Mouse (Mus musculus): Measurements from ENCODE around the gene Spag9. TPM values are rescaled to one million over a fixed set of nuclear protein-coding genes. Genes with fewer than 3 reads are reported as not detected.

The Spag9 gene
- polyA plus RNA-seq, 1 experiment from 2014 or later, result 119 TPM

DNA sequence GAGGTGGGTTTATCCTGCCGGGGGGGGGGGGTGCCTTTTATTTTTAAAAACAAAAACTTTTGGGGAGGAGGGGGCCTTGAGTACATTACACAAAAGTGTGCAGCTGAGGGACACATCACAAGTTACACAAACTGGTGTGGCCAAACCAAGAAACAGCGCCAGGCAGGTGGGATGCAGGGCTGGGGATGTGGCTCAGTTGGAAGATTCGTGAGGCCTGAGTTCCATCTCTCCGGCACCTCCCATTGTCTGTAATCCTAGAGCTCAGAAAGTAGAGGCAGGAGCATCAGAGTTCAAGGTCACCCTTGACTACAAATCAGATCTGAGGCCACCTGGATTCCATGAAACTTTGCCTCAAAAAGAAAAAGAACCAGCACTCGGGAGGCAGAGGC, 143.3 kb downstream of the Spag9 start:
- no peak for ATAC-seq (ENCODE audit: low FRiP score)

DNA sequence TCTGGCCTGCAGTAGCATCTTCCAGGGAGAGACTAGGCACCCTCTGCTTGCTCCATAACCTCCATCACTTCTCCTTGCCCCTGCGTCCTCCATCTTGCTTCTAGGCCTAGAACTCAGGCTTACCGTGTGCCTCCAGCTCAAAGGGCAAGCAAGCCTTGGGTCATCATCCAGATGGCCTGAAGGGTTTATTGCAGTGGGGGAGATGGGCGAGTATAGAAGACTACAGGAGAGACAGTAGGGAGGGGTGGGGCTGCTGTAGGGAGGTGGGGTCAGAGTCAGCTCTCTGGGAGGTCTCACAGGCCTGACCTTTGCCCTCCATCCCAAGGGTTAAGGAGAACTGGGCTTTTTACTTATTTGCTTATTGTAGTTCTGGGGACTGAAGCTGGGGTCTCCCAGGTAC, 144.6 kb downstream of the Spag9 start:
- peaks cover 25% of the 10 kb centered on the region for H3K4me1 ChIP-seq
- 0 out of 2 replicates have a peak, but pooled peaks cover 2% of the 10 kb centered on the region for H3K27me3 ChIP-seq
- no peak overlapping the region for H3K4me2 ChIP-seq (replicated peaks)
- H3K36me3 ChIP-seq, result no peaks in the 10 kb centered on the region
- no peaks in the 10 kb centered on the region for H3K9me3 ChIP-seq (replicated peaks)
- 84% methylated on average over 3 of the region's 3 CpGs for WGBS
- H3K27ac ChIP-seq, result no peak overlapping the region
- no peak overlapping the region for H3K4me3 ChIP-seq
- ATAC-seq (ENCODE audit: low FRiP score), result no peak
- no peak overlapping the region for H3K9ac ChIP-seq

More for the DNA sequence above, 143.3 kb downstream of the Spag9 start:
- Histone ChIP-seq H3K27ac (no peak overlapping the region), H3K4me2 (replicated peaks) (no peak overlapping the region), H3K9ac (no peak overlapping the region), H3K36me3 (no peaks in the 10 kb centered on the region), H3K4me1 (peaks cover 24% of the 10 kb centered on the region), H3K27me3 (0 out of 2 replicates have a peak, but pooled peaks cover 2% of the 10 kb centered on the region), H3K4me3 (no peak overlapping the region), H3K9me3 (replicated peaks) (no peaks in the 10 kb centered on the region)
- 74% methylated on average over 5 of the region's 5 CpGs for WGBS

DNA sequence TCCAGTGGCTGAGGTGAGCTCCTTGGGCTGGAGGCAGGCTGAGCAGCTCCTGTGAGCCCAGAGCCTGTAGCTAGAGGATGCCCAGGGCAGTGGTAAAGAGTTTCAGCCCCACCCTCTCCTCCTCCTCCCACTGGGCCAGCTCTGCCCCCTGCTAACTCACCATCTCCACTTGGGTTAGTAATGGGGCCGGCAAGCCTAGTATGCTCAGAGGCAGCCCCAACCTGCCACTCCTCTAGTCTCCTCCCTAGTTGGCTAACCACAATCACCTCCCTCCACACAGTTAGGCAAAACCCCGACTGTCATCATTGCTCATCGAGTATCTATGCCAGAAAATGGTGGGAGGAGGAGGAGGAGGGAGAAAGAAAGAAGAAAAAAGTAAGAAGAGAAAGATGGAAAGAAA, 145.7 kb downstream of the Spag9 start:
- Histone ChIP-seq H3K27ac (no peak overlapping the region), H3K4me3 (no peak overlapping the region), H3K36me3 (no peaks in the 10 kb centered on the region), H3K4me2 (replicated peaks) (no peak overlapping the region), H3K4me1 (peaks cover 25% of the 10 kb centered on the region), H3K9ac (no peak overlapping the region), H3K27me3 (0 out of 2 replicates have a peak, but pooled peaks cover 2% of the 10 kb centered on the region), H3K9me3 (replicated peaks) (no peaks in the 10 kb centered on the region)
- no peak for ATAC-seq (ENCODE audit: low FRiP score)
- 45% methylated on average over 3 of the region's 3 CpGs for WGBS

DNA sequence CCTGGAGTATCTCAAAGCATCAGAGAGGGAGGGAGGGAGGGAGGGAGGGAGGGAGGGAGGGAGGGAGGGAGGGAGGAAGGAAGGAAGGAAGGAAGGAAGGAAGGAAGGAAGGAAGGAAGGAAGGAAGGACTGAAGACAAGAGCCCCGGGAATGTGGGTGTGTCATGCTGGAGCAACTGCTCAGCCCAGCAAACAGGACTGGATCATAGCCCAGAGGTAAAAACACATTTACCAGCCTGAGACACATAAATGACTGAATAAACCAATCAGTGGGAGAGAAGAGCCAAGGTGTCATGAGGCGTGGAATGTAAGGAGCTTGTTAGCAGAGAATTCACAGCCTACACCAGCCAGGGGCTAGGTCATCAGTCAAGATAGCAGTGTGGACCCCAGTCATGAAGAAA, 147.4 kb downstream of the Spag9 start:
- 85% methylated on average over 2 of the region's 2 CpGs for whole genome bisulfite sequencing
- no peak for ATAC-seq (ENCODE audit: low FRiP score)
- no peak overlapping the region for H3K4me3 ChIP-seq
- H3K27me3 ChIP-seq, result peaks cover 2% of the 10 kb centered on the region; the same call in 1 of the 2 replicates
- H3K4me1 ChIP-seq, result peaks cover 14% of the 10 kb centered on the region
- H3K4me2 ChIP-seq (replicated peaks), result no peak overlapping the region
- H3K36me3 ChIP-seq, result no peaks in the 10 kb centered on the region
- H3K27ac ChIP-seq, result no peak overlapping the region
- no peaks in the 10 kb centered on the region for H3K9me3 ChIP-seq (replicated peaks)
- no peak overlapping the region for H3K9ac ChIP-seq

DNA sequence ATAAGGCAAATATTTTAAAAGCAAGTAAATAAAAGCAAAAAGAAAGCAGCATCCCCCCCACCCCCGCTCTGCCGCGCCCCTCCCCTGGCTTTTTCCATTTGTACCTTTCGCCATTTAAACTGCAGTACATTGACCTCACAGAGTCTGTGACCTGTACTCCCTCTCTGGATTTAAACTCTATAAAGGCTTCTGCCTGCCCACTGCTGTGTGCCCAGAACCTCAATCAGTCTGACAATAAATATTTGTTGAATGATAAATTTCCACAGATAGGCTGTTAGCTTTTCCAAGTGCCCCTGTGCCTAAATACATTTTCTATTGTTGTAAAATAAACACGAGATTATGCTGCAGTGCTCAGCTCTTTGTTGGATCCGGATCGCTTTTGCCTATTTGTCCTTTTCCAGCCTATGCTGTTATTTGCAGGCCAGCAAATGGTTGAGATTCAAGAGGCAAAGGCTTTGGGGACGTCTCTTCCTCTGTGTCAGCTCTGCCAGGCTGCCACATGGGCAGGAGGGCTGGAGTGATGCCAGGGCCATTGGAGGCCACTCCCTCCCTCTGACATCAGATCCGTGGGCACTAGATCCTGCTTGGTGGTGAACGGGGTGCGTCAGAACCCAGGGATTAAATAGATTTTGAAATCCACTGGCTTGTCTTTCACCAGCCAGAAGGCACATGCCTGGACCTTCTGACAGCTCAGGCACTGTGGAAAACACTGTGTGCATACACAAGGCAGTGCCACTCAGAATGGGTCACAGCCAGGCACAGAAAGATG, 149.1 kb downstream of the Spag9 start:
- Histone ChIP-seq H3K9me3 (replicated peaks) (no peaks in the 10 kb centered on the region), H3K4me2 (replicated peaks) (no peak overlapping the region), H3K27ac (peak overlapping the region; percentile 64), H3K4me1 (peaks cover 17% of the 10 kb centered on the region; the same call in 1 of the 2 replicates), H3K4me3 (no peak overlapping the region), H3K27me3 (peaks cover 2% of the 10 kb centered on the region; the same call in 1 of the 2 replicates), H3K9ac (no peak overlapping the region), H3K36me3 (no peaks in the 10 kb centered on the region)
- ATAC-seq (ENCODE audit: low FRiP score), result no peak
- WGBS, result 79% methylated on average over 11 of the region's 11 CpGs

DNA sequence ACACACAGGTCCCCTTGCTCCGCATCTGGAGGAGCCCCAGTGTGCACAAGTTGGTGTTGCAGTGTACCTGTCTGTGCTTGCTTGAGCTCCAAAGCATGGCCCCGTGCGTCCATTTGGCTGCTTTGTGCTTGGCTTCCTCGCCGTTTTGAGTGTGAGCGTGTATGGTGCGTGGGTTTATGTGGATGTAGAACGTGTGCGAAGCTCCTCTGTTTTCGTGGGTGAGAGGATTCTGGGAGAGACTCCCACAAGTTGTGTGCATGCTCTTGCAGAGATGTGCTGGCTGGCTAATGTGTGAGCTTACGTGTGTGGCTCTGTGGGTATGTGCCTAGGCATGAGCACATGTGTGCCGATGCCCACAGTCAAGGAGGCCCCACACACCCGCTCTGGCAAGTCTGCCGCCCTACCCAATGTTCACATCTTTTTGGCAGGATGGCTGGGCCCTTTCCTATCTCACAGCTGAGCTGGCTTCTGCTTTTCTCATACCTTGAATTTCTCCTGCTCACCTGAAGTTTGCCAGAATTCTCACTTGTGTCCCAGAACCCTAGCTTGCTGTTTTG, 150.2 kb downstream of the Spag9 start:
- Histone ChIP-seq H3K4me1 (peaks cover 29% of the 10 kb centered on the region), H3K36me3 (no peaks in the 10 kb centered on the region), H3K27me3 (peaks cover 2% of the 10 kb centered on the region; the same call in 1 of the 2 replicates), H3K9me3 (replicated peaks) (no peaks in the 10 kb centered on the region), H3K9ac (no peak overlapping the region), H3K4me3 (no peak overlapping the region), H3K4me2 (replicated peaks) (no peak overlapping the region), H3K27ac (no peak overlapping the region)
- no peak for ATAC-seq (ENCODE audit: low FRiP score)
- 92% methylated on average over 14 of the region's 14 CpGs for WGBS

DNA sequence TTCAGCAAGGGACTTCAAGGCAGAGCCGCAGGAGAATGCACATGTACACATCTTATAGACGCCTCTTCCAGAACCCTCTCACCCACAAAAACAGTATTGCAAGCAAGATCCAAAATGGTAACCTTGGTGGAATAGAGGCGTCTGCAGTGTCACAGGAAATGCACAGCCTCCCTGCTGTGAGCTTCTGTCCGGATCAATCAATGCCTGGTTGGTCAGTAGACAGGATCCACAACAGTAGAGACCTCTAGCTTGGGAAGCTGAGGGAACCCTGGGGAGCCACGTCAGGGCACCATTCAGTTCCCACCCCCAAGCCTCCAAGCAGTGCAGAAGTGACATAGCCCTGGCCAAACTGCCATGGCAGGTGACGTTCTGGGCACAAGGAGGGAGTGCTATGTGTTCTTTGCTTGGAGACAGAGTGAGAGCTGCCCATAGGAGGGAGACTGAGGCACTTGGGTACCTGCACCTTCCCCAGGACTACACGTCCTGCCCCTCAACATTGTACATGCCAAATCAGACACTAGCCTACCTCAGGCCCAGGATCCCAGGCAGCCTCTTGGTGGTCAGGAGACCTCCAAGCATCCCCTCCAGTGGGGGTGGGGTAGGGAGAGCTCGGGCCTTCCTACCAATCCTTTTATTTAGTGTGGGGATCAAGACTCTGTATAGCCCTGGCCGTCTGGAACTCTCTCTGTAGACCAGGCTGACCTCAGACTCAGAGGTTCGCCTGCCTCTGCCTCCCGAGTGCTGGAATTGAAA, 151.0 kb downstream of the Spag9 start:
- Histone ChIP-seq H3K9me3 (replicated peaks) (no peaks in the 10 kb centered on the region), H3K4me1 (peaks cover 29% of the 10 kb centered on the region), H3K9ac (no peak overlapping the region), H3K27me3 (no peaks in the 10 kb centered on the region; the same call in 1 of the 2 replicates), H3K36me3 (no peaks in the 10 kb centered on the region), H3K4me3 (no peak overlapping the region), H3K4me2 (replicated peaks) (no peak overlapping the region), H3K27ac (no peak overlapping the region)
- no peak for ATAC-seq (ENCODE audit: low FRiP score)
- WGBS, result 69% methylated on average over 11 of the region's 11 CpGs

DNA sequence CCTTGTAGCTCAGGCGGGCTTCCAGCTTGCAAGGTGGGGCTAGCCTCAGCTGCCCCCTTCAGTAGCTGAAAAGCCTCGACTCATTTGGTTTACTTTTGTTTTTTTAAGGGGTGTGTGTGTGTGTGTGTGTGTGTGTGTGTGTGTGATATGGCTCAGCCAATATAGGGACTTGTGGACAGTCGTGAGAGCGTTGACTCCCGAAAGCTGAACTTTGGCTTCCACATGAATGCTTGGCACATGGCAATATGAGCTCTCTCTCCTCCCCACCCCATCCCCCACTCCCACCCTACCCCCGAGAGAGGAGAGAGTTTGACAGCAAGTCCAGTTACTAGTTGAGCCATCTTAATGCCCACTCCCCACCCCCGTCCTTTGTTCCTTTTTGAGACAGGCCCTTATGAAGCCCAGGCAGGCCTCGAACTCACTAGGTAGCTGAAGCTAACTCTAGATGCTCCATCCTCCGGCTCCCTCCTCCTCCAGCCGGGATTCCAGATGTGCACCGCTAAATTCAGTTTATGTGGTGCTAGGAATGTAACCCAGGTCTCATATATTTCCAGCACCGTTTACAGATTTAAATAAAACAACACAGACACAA, 152.3 kb downstream of the Spag9 start:
- Histone ChIP-seq H3K4me3 (no peak overlapping the region), H3K27me3 (no peaks in the 10 kb centered on the region; the same call in 1 of the 2 replicates), H3K36me3 (no peaks in the 10 kb centered on the region), H3K4me2 (replicated peaks) (no peak overlapping the region), H3K9me3 (replicated peaks) (no peaks in the 10 kb centered on the region), H3K9ac (no peak overlapping the region), H3K27ac (no peak overlapping the region), H3K4me1 (peaks cover 29% of the 10 kb centered on the region)
- WGBS, result 43% methylated on average over 12 of the region's 12 CpGs
- ATAC-seq (ENCODE audit: low FRiP score), result no peak

DNA sequence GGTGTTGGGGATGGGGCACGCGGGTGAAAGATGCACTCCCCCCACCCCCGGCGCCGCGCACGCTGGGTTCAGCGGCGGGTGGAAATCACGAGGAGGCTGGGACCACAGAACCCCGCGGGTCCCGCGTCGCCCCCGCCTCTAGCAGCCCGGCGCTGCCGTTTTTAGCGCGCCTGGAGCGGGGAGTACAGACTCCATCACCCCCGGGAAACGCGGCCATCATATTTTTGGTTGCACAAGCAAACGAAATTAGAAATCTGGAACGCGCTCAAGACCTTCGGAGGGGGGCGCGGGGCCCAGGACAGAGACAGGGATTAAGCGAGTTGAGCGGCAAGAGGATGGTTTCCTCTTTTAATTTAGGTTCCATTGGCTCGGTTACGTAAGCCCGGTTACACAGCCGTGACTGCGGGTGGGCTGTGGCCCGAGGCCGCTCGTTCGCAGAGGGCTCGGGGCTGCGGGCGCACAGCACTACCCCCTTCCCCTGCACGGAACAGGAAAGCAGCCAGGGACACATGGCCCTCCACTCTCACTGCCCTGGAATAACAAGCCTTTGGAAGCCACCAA, 153.1 kb downstream of the Spag9 start:
- ATAC-seq (ENCODE audit: low FRiP score), result peak; percentile 66
- peak overlapping the region; percentile 76 for H3K27ac ChIP-seq
- under 1% methylated on average over 46 of the region's 46 CpGs for WGBS
- peak overlapping the region; percentile 71 for H3K9ac ChIP-seq
- peak overlapping the region; percentile 38 for H3K4me3 ChIP-seq
- peaks cover 29% of the 10 kb centered on the region for H3K4me1 ChIP-seq
- no peaks in the 10 kb centered on the region for H3K9me3 ChIP-seq (replicated peaks)
- H3K27me3 ChIP-seq, result no peaks in the 10 kb centered on the region; the same call in 1 of the 2 replicates
- no peaks in the 10 kb centered on the region for H3K36me3 ChIP-seq
- peak overlapping the region; percentile 77 for H3K4me2 ChIP-seq (replicated peaks)

DNA sequence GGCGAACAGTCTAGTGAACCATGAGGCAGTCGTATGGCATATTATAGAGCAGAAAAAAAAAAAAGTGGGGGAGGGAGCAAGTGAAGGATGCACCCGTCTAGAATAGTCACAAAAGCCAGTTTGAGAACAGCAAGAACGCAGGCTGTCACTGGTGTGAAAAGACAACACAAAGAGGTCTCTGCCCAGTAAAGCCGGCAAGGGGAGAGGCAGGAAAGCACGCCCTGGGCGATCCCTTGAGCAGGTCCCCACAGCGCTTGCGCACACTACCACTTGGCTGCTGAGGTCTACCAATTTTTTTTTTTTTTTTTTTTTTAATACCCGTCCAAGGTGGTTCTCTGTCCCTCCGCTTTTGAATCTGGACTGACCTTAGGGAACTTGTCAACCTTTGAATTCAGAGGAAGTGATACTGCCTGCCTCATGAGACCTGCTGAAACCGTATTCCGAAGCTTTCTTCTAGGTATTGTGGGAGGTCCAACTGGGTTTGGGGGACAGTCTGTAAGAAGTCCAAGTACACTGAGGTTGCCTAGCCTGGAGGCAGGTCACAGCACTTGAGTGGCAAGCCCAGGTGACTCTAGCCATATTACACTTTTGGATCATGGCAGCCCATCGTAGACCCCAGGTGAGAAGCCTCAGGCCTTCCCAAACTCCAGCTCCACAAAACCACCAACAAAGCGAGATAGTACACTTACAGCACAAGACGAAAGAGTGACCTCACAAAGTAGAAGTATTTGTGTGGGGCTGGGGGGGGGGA, 153.8 kb downstream of the Spag9 start:
- Histone ChIP-seq H3K4me1 (peaks cover 29% of the 10 kb centered on the region), H3K36me3 (no peaks in the 10 kb centered on the region), H3K4me3 (peak overlapping the region; percentile 38), H3K4me2 (replicated peaks) (peak overlapping the region; percentile 77), H3K27ac (peak overlapping the region; percentile 76), H3K27me3 (no peaks in the 10 kb centered on the region; the same call in 1 of the 2 replicates), H3K9me3 (replicated peaks) (no peaks in the 10 kb centered on the region), H3K9ac (peak overlapping the region; percentile 71)
- 25% methylated on average over 16 of the region's 16 CpGs for WGBS
- peak; percentile 53 for ATAC-seq (ENCODE audit: low FRiP score)

Data from hindbrain, embryonic 12.5 days (tissue).